In the genomic region with DNA sequence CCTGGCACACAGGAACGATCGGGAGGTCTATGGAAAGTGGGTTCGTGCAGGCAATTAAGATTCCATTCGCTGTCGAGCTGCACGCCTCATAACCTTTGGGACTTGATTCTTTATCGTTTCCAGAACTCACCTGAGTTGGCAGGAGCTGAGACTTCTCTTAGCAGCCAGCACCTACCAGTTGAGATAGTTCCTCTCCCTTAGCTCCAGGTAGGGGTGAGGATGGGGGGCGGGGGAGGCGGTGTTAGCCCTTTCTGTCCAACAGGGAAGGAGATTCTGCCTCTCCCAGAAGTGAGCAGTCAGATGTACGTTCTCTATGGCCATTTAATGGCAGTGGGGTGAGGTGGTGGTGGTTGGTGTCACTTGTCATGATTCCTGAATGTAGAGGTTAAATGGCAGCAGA, we compare ENCODE assay signal across 8 mouse cellular contexts. TPM values are rescaled to one million over a fixed set of nuclear protein-coding genes. Genes with fewer than 3 reads are reported as not detected.
DNase-seq lines count a peak whose midpoint lies in the region; ATAC-seq and TF ChIP-seq lines count a peak whose summit lies in the region.

No protein-coding gene starts in this region.

- peaks cover 38% of the 10 kb centered on the region for H3K4me1 ChIP-seq in kidney, embryonic 16.5 days (ENCODE audit: insufficient read depth, low read length)
- peaks cover 32% of the 10 kb centered on the region for H3K4me1 ChIP-seq in bone marrow macrophage, adult 2 months (ENCODE audit: control insufficient read depth, insufficient read depth, low read length)
- peaks cover 36% of the 10 kb centered on the region for H3K4me1 ChIP-seq in hindbrain, embryonic 10.5 days (replicated peaks)
- peaks cover 11% of the 10 kb centered on the region for H3K4me1 ChIP-seq in midbrain, embryonic 11.5 days (ENCODE audit: control insufficient read depth, insufficient read depth, low read length)

- H3K27me3 ChIP-seq in kidney, embryonic 16.5 days (ENCODE audit: insufficient read depth, low read length) = no peaks in the 10 kb centered on the region
- peaks cover 23% of the 10 kb centered on the region for H3K27me3 ChIP-seq in hindbrain, embryonic 10.5 days (ENCODE audit: insufficient read depth, poor library complexity, severe bottlenecking)
- peaks cover 6% of the 10 kb centered on the region; the same call in 1 of the 2 replicates for H3K27me3 ChIP-seq in midbrain, embryonic 11.5 days (ENCODE audit: control insufficient read depth, insufficient read depth, low read length)

- peak overlapping the region; percentile 74 for H3K9ac ChIP-seq in kidney, embryonic 16.5 days (replicated peaks; ENCODE audit: low read length)
- no peak overlapping the region for H3K9ac ChIP-seq in midbrain, embryonic 11.5 days (ENCODE audit: low read length)

- ATAC-seq in kidney, embryonic 16.5 days (ENCODE audit: low FRiP score, low TSS enrichment) = peak; percentile 5; the same call in 1 of the 2 replicates
- no peak for ATAC-seq in midbrain, embryonic 11.5 days (ENCODE audit: low FRiP score)
- ATAC-seq in monocyte, adult 5-6 weeks (replicated peaks; ENCODE audit: insufficient number of reproducible peaks, low FRiP score, low TSS enrichment, poor library complexity, severe bottlenecking) = no peak

- no peak for TF ChIP-seq CTCF in bone marrow macrophage, adult 2 months (IDR thresholded peaks at IDR 0.05; ENCODE audit: low read depth, low read length)

- peak overlapping the region; percentile 58 for H3K4me3 ChIP-seq in kidney, embryonic 16.5 days (ENCODE audit: low read length)
- H3K4me3 ChIP-seq in bone marrow macrophage, adult 2 months (ENCODE audit: insufficient read depth, low read length) = peak overlapping the region; percentile 82
- peak overlapping the region; percentile 89 for H3K4me3 ChIP-seq in hindbrain, embryonic 10.5 days
- H3K4me3 ChIP-seq in midbrain, embryonic 11.5 days (ENCODE audit: low read depth, low read length) = peak overlapping the region; percentile 77

- DNase-seq in kidney, postnatal 25 days = no peak
- DNase-seq in hindbrain, embryonic 10.5 days (ENCODE audit: low spot score) = no peak
- no peak for DNase-seq in midbrain, embryonic 11.5 days (ENCODE audit: low spot score, missing footprints)
- DNase-seq in adrenal gland, postnatal 4 days (ENCODE audit: low spot score in 2 of 2) = no peak
- DNase-seq in gastrocnemius, adult 18-20 months (ENCODE audit: low spot score) = no peak

- TF ChIP-seq POLR2A in bone marrow macrophage, adult 2 months (IDR thresholded peaks at IDR 0.05; ENCODE audit: borderline replicate concordance, low read depth, low read length) = no peak

- no peaks in the 10 kb centered on the region for H3K36me3 ChIP-seq in kidney, embryonic 16.5 days (ENCODE audit: insufficient read depth, low read length)
- H3K36me3 ChIP-seq in hindbrain, embryonic 10.5 days = peaks cover 7% of the 10 kb centered on the region; the same call in 1 of the 2 replicates
- H3K36me3 ChIP-seq in midbrain, embryonic 11.5 days (ENCODE audit: control insufficient read depth, insufficient read depth, low read length) = no peaks in the 10 kb centered on the region

- peak overlapping the region; percentile 78 for H3K4me2 ChIP-seq in kidney, embryonic 16.5 days (replicated peaks; ENCODE audit: low read depth, low read length)
- peak overlapping the region; percentile 88 for H3K4me2 ChIP-seq in midbrain, embryonic 11.5 days

- no peaks in the 10 kb centered on the region for H3K9me3 ChIP-seq in kidney, embryonic 16.5 days (ENCODE audit: low read length)
- H3K9me3 ChIP-seq in hindbrain, embryonic 10.5 days = no peaks in the 10 kb centered on the region
- H3K9me3 ChIP-seq in midbrain, embryonic 11.5 days (ENCODE audit: control insufficient read depth, low read length) = no peaks in the 10 kb centered on the region

- 2% methylated on average over 10 of the region's 10 CpGs for WGBS in kidney, embryonic 16.5 days
- 6% methylated on average over 10 of the region's 10 CpGs for WGBS in hindbrain, embryonic 10.5 days
- 6% methylated on average over 10 of the region's 10 CpGs for WGBS in midbrain, embryonic 11.5 days

- peak overlapping the region; percentile 91 for H3K27ac ChIP-seq in kidney, embryonic 16.5 days (ENCODE audit: low read length)
- no peak overlapping the region for H3K27ac ChIP-seq in bone marrow macrophage, adult 2 months (ENCODE audit: insufficient read depth, low read depth, low read length)
- H3K27ac ChIP-seq in hindbrain, embryonic 10.5 days = 0 out of 2 replicates have a peak overlapping the region, but pooled peaks have one; percentile 93
- H3K27ac ChIP-seq in midbrain, embryonic 11.5 days (ENCODE audit: low read depth, low read length) = no peak overlapping the region

RNA-seq across cellular contexts. Expression of a gene that starts 2.0 kb away (rescaled TPM):
- 44.5 and 46.3 TPM in 2 replicates for polyA plus RNA-seq in kidney, embryonic 16.5 days (2015; fragmentation: Nextera tagmentation; extraction: Ambion mirVana)
- polyA plus RNA-seq in bone marrow macrophage, adult 2 months (2012; ENCODE audit: insufficient read depth, insufficient read length, missing spikeins) = 15.5 and 17.9 TPM in 2 replicates
- polyA plus RNA-seq in hindbrain, embryonic 10.5 days (2016; fragmentation: Nextera tagmentation; extraction: Ambion mirVana) = 17.7 and 23.7 TPM in 2 replicates
- 10.5 and 12.9 TPM in 2 replicates for polyA plus RNA-seq in midbrain, embryonic 11.5 days (2014; fragmentation: Nextera tagmentation; extraction: Ambion mirVana)
- total RNA-seq in monocyte, adult 5-6 weeks (2017) = 0.64 to 6.4 TPM (median 1.2 TPM) in 3 replicates
- 10 to 100 TPM; 35.4 to 43.0 TPM for total RNA-seq in adrenal gland, postnatal 4 days (2021)
- 10 to 100 TPM; 17.1 to 21.7 TPM for total RNA-seq in gastrocnemius, adult 18-20 months (2021)

RNA-seq across cellular contexts. Expression of a gene that starts 29.3 kb away (rescaled TPM):
- polyA plus RNA-seq in kidney, embryonic 16.5 days (2015; fragmentation: Nextera tagmentation; extraction: Ambion mirVana) = 117 and 134 TPM in 2 replicates
- 60.3 and 61.3 TPM in 2 replicates for polyA plus RNA-seq in bone marrow macrophage, adult 2 months (2012; ENCODE audit: insufficient read depth, insufficient read length, missing spikeins)
- polyA plus RNA-seq in hindbrain, embryonic 10.5 days (2016; fragmentation: Nextera tagmentation; extraction: Ambion mirVana) = 102 and 138 TPM in 2 replicates
- 112 and 115 TPM in 2 replicates for polyA plus RNA-seq in midbrain, embryonic 11.5 days (2014; fragmentation: Nextera tagmentation; extraction: Ambion mirVana)
- total RNA-seq in monocyte, adult 5-6 weeks (2017) = 75.1 to 125 TPM (median 91.9 TPM) in 3 replicates
- 10 to 100 TPM; 73.8 to 94.0 TPM for total RNA-seq in adrenal gland, postnatal 4 days (2021)
- 10 to 100 TPM; 33.6 to 34.2 TPM for total RNA-seq in gastrocnemius, adult 18-20 months (2021)

RNA-seq across cellular contexts. Expression of a gene that starts 30.1 kb away (rescaled TPM):
- 0.84 and 1.2 TPM in 2 replicates for polyA plus RNA-seq in kidney, embryonic 16.5 days (2015; fragmentation: Nextera tagmentation; extraction: Ambion mirVana)
- not detected in 2 replicates for polyA plus RNA-seq in bone marrow macrophage, adult 2 months (2012; ENCODE audit: insufficient read depth, insufficient read length, missing spikeins)
- polyA plus RNA-seq in hindbrain, embryonic 10.5 days (2016; fragmentation: Nextera tagmentation; extraction: Ambion mirVana) = 0.61 and 0.73 TPM in 2 replicates
- polyA plus RNA-seq in midbrain, embryonic 11.5 days (2014; fragmentation: Nextera tagmentation; extraction: Ambion mirVana) = 0.56 and 0.68 TPM in 2 replicates
- total RNA-seq in monocyte, adult 5-6 weeks (2017) = 3.6 to 4.9 TPM in 2 of 3 replicates, not detected in the other
- 1 to 10 TPM in 1 of 2 experiments, under 1 TPM in 1; 0.81 to 1.5 TPM for total RNA-seq in adrenal gland, postnatal 4 days (2021)
- 1 to 10 TPM in 1 of 2 experiments, under 1 TPM in 1; 0.52 to 1.2 TPM for total RNA-seq in gastrocnemius, adult 18-20 months (2021)

RNA-seq across cellular contexts. Expression of a gene that starts 41.2 kb away (rescaled TPM):
- polyA plus RNA-seq in kidney, embryonic 16.5 days (2015; fragmentation: Nextera tagmentation; extraction: Ambion mirVana) = 106 and 111 TPM in 2 replicates
- 177 and 186 TPM in 2 replicates for polyA plus RNA-seq in bone marrow macrophage, adult 2 months (2012; ENCODE audit: insufficient read depth, insufficient read length, missing spikeins)
- polyA plus RNA-seq in hindbrain, embryonic 10.5 days (2016; fragmentation: Nextera tagmentation; extraction: Ambion mirVana) = 90.8 and 119 TPM in 2 replicates
- polyA plus RNA-seq in midbrain, embryonic 11.5 days (2014; fragmentation: Nextera tagmentation; extraction: Ambion mirVana) = 121 and 129 TPM in 2 replicates
- total RNA-seq in monocyte, adult 5-6 weeks (2017) = 62.8 to 77.2 TPM (median 68.8 TPM) in 3 replicates
- total RNA-seq in adrenal gland, postnatal 4 days (2021) = 100 to 1,000 TPM; 103 to 113 TPM
- total RNA-seq in gastrocnemius, adult 18-20 months (2021) = 10 to 100 TPM; 40.1 to 42.7 TPM

Comparison
In these comparisons a context has a peak if more than half of its experiments do, and no peak if none do; other contexts are left out.
1. H3K27ac ChIP-seq: peak in kidney, embryonic 16.5 days (single experiment) and hindbrain, embryonic 10.5 days (single experiment); none in bone marrow macrophage, adult 2 months (single experiment) and midbrain, embryonic 11.5 days (single experiment).
2. Peak in every context shown above with its lines, with median percentiles within 50 percentile points of each other: H3K4me3 ChIP-seq.